Mouse (Mus musculus) thymus, adult 2 months (tissue): Measurements from ENCODE around the gene Adamts10.

ENCODE experiments used
- CTCF ChIP-seq: fragments of 200-500 bp; IDR thresholded peaks from 2 replicates; pipeline ENCODE4 v1.5.1; 2012; ENCODE audit warnings: mild to moderate bottlenecking, control low read depth, low read length, moderate library complexity, borderline replicate concordance; ENCODE audit not compliant: control insufficient read depth, poor library complexity, insufficient read depth; ENCODE audit errors: extremely low read depth
- POLR2A ChIP-seq: fragments of 200-500 bp; IDR thresholded peaks from 2 replicates; pipeline ENCODE4 v1.6.1; 2012; ENCODE audit warnings: mild to moderate bottlenecking, low read length, control low read depth, moderate library complexity; ENCODE audit not compliant: control insufficient read depth, poor library complexity, insufficient read depth; ENCODE audit errors: extremely low read depth

DNA sequence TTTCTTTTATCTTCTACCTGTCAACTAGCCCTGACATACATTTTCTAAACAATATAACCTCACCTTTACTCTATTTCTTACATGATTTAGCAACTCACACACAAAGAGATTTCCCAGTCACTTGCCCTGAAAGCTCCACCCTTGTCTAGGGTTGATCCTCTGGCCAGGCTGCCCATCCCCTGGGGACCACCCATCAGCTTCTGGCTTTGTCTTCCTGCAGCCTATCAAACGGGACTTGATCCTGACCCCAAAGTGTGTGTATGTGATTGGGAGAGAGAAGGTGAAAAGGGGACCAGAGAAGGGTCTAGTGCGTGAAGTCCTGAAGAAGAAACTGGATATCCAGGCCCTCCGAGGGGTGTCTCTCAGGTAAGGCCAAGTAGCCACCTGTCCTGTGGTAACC lies 76.8 kb downstream of the Adamts10 start:
- TF ChIP-seq POLR2A (no peak), CTCF (no peak)
